Mouse (Mus musculus) neutrophil, adult 5-6 weeks (primary cell): Measurements from ENCODE around the gene Mmp11. TPM values are rescaled to one million over a fixed set of nuclear protein-coding genes. Genes with fewer than 3 reads are reported as not detected.
"Not testable (repeated sequence)": the region's sequence is repeated elsewhere in the genome, so short reads cannot be mapped to it uniquely, and the experiment has no call there.

Experiments used
- ATAC-seq: fragments of 151-379, 151-347 bp; 2 replicates; pipeline ENCODE4 v1.8.0; 2017; ENCODE audit warnings: mild to moderate bottlenecking, moderate TSS enrichment; ENCODE audit not compliant: insufficient number of reproducible peaks, poor library complexity, low FRiP score, severe bottlenecking; ENCODE audit errors: extremely low read depth
- total RNA-seq: library from RNA; stranded (forward); fragments of 200-1000 nt; gene quantifications from 2 replicates; pipeline ENCODE4 v1.2.3, GENCODE M21; 2017

Gene Mmp11
- total RNA-seq, 1 experiment from 2014 or later: 1.5 TPM

GRCm38 (mm10) chr10:75906882-75907281 is 29.4 kb downstream of the Mmp11 start:
- ATAC-seq: no peak

DNA sequence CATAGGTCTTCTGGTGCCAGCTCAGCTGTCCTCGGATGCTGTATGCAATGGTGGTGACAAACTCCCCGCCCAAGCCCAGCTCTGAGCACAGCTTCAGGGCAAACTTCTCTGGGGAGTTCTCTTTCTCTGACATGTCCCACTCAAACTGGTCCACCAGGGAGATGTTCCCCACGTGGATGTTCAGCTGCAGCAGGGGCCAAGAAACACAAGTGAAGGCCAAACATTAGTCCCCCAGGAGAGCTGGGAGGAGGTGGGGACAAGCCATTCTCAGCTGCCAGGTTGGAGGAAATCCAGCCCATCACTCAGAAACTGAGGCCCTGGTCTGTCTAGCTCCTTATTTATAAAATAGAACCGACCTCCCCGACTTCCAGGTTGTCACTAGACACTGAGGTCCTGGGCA is 31.9 kb downstream of the Mmp11 start:
- no peak for ATAC-seq

DNA sequence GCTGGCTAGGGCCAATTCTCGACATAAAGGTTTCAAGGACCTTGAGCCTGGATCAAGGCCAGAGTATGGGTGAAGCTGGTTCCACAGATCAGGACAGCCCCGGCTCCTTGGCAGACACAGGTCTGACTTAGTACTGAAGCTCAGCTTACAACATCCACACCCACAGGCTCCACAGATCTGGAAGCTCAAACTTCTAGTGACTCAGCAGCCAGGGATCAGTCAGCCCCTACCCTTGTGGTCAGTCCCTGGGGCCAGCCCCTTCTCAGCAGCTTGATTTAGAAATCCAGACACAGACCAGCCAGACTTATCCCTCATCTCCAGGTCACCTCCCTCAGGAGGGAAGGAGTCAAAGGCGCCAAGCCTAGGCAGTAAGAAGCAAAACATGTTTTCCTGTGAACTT is 37.5 kb downstream of the Mmp11 start:
- ATAC-seq: no peak

DNA sequence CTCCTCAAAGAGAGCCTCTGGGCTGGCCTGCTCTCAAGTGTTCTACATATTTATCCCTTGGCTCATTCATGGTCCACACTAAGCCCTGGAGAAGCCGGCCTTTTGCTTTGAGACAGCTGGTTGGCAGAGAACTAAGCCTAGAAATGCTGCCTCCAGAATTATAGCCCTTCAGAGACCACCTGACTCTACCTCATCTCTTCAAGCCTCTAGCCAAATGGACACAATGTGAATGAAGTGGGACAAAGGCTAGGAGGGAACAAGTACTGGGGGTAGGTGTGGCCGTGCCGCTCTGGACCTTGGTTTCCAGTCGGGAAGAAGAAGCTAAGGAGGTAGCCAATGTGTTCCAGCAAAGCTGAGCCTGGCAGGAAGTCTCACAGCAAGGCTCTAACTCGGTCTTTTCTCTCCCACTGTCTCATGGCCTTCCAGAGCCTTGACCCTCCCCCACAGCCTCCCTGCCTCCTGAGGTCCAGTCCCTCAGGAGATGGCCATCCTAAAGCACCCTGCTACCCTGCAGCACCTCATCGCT is 38.2 kb downstream of the Mmp11 start:
- ATAC-seq: no peak

DNA sequence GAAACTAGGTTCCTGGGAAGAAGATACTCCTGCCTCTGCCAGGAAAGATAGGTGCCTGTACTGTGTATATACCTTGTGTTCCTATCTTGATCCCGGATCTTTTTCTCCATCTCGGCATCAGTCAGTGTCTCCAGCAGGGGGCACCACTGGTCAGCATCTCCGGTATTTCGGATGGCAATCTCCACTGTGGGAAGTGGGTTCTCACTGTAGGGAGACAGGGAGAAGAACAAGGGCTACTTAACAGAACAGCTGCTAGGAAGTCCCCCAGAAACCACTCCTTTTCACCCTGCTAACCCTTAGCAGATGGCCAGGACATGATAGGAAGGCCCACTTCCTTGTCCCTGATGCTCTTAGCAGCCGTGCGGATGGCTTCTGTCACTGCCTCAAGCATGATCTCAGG is 38.9 kb downstream of the Mmp11 start:
- no peak for ATAC-seq

- ATAC-seq: no peak
These were observed 40.1 kb downstream of the Mmp11 start for GRCm38 (mm10) chr10:75896208-75896607.

- no peak for ATAC-seq
These were observed 40.6 kb downstream of the Mmp11 start for GRCm38 (mm10) chr10:75895730-75896129.

GRCm38 (mm10) chr10:75894601-75895000 is 41.7 kb downstream of the Mmp11 start:
- no peak for ATAC-seq

DNA sequence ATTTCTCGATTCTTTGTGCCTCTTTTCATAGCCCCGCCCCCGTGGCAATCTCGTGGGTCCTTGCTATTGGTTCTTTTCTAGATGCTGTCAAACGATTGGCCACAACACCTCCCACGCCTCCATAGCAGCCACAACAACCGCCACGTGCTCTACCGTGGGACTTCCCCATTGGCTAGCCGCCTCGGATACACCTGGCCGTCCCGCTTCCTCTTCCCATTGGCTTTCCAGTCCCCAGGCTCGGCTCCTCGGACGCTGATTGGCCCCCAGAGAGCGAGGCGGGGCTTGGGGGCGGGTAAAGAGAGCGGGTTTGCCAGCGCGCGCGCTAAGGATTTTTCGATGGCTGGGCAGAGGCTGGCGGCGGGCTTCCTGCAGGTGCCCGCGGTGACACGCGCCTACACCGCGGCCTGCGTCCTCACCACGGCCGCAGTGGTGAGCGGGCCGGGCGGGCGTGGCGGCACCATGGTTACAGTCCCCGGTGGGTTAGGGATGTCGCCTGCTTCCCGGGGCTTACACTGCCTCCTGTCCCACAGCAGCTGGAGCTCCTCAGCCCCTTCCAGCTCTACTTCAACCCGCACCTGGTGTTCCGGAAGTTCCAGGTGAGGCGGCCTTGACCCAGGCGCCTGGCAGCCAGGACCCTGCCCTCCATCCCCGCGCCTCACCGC is 43.1 kb downstream of the Mmp11 start, which contains the start of gene Derl3:
Gene Derl3, plus strand, starts transcription at position 325 of the 662 bp plus-strand sequence.
- peak; percentile 93 for ATAC-seq

DNA sequence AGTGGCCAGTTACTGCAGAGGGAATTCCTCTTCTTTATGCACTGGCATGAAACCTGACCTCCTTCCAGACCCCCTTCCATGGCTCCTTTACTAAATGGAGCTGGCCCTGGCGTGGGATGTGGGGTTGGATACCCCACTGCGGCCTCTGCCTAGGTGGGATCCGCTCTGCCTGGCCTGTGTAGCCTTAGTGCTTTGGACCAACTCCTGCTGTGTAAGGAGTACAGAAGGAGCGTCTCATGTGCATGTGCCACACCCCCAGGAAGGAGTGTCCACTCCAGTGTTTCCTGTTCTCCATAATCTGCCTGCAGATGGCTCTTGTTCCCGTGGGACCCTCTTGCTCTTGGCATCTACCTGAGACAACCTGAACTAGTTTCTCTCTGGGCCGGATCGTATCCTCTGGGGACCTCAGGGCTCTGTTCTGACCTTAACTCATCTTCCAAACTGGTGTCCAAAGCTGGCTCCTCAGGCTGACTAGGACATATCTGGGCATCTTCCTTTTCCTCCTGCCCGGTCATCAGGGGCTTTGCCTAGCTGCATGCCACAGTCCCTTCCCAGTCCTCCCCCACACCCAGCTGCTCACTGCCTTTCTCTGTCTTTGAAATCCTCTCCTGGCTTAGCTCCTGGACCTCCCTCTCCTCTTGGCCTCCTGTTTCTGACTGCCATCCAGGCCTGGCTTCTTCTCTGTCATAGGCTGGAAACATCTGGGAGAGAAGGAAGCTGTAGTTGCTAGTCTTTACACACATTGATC is 46.7 kb downstream of the Mmp11 start:
- no peak for ATAC-seq

GRCm38 (mm10) chr10:75887504-75887903 is 48.8 kb downstream of the Mmp11 start:
- not testable (repeated sequence) for ATAC-seq

DNA sequence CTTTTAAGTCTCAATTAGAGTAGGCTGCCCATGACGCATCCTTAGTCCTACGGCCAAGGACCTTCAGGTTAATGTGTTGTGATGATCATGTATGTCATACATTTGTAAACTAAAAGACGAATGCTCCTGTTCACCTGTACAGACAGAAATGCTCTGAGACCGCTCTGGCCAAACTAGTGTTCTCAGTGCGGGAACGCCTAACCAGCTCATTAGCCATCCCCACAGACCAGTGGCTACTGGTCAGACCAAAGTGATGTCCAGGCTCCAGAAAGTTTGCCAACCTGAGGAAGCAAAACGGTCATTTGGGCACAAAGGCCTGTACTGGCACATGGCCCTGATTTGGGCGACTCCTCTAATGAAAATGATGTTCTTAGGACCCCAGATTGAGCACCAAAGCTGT is 51.6 kb downstream of the Mmp11 start:
- ATAC-seq: no peak

- peak; percentile 67 for ATAC-seq
These were observed 53.1 kb downstream of the Mmp11 start for GRCm38 (mm10) chr10:75883232-75883552.

GRCm38 (mm10) chr10:75882433-75883231 is 53.7 kb downstream of the Mmp11 start:
- no peak for ATAC-seq

GRCm38 (mm10) chr10:75881578-75882432 is 54.5 kb downstream of the Mmp11 start:
- no peak for ATAC-seq

- ATAC-seq: no peak
These were observed 55.3 kb downstream of the Mmp11 start for GRCm38 (mm10) chr10:75880771-75881577.

GRCm38 (mm10) chr10:75880351-75880750 is 55.9 kb downstream of the Mmp11 start:
- no peak for ATAC-seq

- ATAC-seq: no peak
These were observed 57.5 kb downstream of the Mmp11 start for GRCm38 (mm10) chr10:75878836-75879235.
